Mouse (Mus musculus): Measurements from ENCODE around the gene Wfdc13.
A peak's percentile ranks its signal among the peaks of the same experiment; 100 is the strongest.
"Not testable (repeated sequence)": the region's sequence is repeated elsewhere in the genome, so short reads cannot be mapped to it uniquely, and the experiment has no call there.

The Wfdc13 gene

DNA sequence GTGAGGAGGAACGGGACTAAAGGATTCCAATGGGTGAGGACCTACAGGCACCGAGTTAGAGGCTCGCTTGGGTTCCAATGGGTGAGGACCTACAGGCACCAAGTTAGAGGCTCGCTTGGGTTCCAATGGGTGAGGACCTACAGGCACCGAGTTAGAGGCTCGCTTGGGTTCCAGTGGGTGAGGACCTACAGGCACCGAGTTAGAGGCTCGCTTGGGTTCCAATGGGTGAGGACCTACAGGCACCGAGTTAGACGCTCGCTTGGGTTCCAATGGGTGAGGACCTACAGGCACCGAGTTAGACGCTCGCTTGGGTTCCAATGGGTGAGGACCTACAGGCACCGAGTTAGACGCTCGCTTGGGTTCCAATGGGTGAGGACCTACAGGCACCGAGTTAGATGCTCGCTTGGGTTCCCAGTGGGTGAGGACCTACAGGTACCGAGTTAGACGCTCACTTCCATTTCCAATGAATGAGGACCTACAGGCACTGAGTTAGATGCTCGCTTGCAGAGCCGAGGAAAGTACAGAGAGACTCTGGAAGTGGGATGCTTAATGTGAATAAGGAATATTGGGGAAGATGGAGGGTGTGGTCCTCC is 31.4 kb downstream of the Wfdc13 start:
- DNase-seq = not testable (repeated sequence)

GRCm38 (mm10) chr2:164723276-164723675 is 38.4 kb downstream of the Wfdc13 start:
- no peak for DNase-seq

DNA sequence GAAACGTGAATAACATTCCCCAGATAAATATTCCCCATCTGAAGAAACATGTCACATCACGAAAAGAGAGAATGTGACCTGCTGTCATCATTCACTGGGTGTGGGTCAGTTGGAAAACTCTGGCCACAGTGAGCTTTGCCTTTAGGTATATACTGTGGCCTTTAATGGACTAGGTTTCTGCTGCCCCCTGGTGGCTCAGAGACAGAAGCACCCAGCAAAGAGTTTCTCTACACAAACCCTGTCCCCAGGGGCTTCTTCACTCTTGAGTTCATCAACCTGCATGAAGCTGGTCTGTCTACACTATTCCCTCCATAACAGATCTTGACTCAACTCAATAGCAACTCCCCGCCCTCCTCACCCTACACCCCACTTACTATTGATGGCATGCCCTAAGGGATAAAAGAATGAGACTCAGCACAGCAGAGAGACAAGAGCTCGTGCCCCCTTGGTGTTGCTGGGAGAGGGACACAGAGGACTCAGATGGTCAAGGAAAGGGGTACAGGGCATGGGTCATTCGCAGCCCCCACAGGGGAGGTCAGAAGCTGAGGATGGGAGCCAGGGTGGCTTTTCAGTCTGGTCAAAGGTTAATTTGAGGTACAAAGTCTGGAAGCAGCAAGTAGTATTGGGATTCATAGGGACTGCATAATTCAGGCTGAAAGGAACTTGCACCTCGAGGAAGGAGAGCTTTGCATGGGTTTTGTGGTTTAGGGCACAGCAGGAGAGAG is 41.1 kb downstream of the Wfdc13 start:
- DNase-seq = peak; percentile 87

DNA sequence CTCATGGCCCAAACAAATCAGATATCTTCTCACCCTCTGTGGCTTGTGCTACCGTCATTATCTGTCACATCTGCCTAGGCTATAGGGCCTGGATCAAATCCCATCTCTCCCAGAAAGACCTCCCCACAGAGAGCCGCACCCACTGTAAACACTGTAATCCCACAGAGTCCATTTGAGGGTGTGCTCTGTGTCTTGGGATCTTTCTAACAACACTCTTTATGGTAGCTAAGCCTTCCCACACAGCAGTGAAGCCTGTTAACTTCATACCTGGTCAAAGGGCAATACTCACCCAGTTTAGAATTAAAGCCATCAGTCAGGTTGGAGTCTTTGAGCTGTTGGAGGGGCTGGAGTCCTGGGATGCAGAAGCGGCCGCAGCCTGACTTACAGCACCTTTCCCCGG is 46.8 kb downstream of the Wfdc13 start:
- peak; percentile 13 for DNase-seq

GRCm38 (mm10) chr2:164733259-164733658 is 48.4 kb downstream of the Wfdc13 start:
- DNase-seq = no peak

DNA sequence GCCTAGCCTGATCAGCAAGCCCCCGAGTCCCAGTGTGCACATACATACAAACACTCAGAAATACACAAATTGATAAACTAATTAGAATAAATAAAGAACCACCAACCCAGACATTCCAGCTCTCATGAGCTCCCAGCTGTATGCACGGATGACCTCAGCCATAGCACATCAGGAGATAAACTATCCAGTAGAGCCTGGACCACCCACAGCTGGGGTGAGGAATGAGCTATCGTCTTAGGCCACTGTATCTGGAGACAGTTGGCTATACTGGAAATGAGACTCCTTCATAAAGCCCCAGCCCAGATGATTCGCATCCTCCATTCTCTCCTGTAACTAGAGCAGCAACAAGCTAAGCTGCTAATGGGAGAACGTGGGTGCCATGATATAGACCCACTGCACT is 49.9 kb downstream of the Wfdc13 start:
- no peak for DNase-seq

DNA sequence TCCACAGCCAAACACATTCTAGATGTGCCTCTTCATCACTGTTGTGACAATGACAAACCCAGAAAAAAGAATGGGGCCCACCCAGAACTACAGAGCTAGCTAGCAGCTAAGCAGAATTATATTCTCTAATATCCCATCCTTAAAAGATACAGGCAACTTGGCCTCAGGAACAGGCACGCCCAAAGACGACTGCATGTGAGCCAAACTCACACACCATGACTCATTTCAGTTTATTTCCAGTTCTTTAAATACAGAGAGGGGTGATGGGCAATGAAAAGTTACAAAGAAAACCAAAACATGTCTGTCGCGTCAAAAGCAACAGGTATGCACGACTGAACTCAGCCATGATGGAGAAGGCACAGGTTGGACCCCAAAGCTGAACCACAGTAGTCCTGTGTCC is 50.5 kb downstream of the Wfdc13 start:
- no peak for DNase-seq
